Mouse (Mus musculus): Measurements from ENCODE around the gene Rbm19. TPM values are rescaled to one million over a fixed set of nuclear protein-coding genes. Genes with fewer than 3 reads are reported as not detected.
A peak's percentile ranks its signal among the peaks of the same experiment; 100 is the strongest.

Rbm19 gene
- polyA plus RNA-seq, 1 experiment from 2014 or later: 31.4 TPM

- no peak overlapping the region for H3K4me3 ChIP-seq
- peak overlapping the region; percentile 49; the same call in 1 of the 2 replicates for H3K27ac ChIP-seq
- H3K36me3 ChIP-seq: 0 out of 2 replicates have a peak, but pooled peaks cover 5% of the 10 kb centered on the region
- WGBS: 61% methylated on average over 3 of the region's 3 CpGs
- no peaks in the 10 kb centered on the region for H3K9me3 ChIP-seq
- DNase-seq (ENCODE audit: low spot score): no peak
- H3K27me3 ChIP-seq (ENCODE audit: insufficient read depth, poor library complexity, severe bottlenecking): no peaks in the 10 kb centered on the region
- peaks cover 35% of the 10 kb centered on the region for H3K4me1 ChIP-seq
Measured at GRCm38 (mm10) chr5:120157115-120157514, 40.9 kb downstream of the Rbm19 start.

DNA sequence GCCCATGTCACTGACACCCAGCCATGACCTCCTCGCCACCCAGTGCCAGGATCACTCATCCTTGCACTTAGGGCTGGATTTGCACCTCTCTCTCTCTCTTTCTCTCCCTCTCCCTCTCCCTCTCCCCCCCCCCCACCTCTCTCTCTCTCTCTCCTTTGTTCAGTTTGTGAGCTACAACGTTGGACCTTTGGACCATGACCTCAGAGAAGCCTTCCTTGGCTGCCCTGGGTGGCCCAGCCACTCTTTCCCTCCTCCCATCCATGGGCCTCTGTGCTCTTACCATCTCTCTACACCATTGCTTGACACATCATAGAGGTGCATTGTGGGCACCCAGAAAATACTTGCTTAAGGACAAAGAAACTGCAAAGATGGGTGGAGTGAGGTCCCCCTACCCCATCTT, 42.2 kb downstream of the Rbm19 start:
- peaks cover 40% of the 10 kb centered on the region for H3K4me1 ChIP-seq
- no peaks in the 10 kb centered on the region for H3K9me3 ChIP-seq
- H3K27ac ChIP-seq: 0 out of 2 replicates have a peak overlapping the region, but pooled peaks have one; percentile 29
- no peak for DNase-seq (ENCODE audit: low spot score)
- no peak overlapping the region for H3K4me3 ChIP-seq
- 85% methylated on average over 2 of the region's 2 CpGs for WGBS
- H3K36me3 ChIP-seq: 0 out of 2 replicates have a peak, but pooled peaks cover 5% of the 10 kb centered on the region
- H3K27me3 ChIP-seq (ENCODE audit: insufficient read depth, poor library complexity, severe bottlenecking): no peaks in the 10 kb centered on the region

DNA sequence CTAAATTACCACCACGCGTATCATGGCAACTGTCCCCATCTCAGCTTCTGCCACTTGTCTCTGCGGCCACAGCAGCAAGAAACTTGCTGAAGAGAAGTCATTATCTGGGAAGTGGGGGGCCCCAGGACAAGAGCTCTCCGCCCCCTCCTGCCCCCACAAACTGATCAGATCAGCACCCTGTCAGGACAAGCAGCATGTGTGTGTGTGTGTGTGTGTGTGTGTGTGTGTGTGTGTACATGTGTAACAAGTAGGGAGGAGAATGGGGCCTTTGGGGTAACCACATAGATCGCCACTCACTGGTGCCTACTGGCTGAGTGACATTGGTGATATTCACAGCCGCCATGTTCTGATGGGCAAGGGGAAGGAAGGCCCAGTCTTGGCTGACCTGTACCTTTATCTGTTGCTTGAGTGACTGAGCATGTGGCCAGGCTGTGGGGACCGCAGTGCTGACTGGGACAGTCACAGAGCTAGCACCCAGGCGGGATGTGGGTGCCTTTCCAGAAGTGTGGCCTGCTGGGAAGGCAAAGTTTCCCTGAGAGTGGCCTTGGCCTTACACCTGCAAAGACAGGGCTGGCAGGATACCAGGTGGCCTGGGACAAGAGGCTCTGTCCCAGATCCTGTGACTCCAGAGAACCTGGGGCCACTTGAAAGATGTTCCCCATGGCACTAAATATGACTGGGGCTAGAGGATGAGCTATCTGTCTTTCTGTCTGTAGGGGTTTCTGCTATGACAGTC, 44.8 kb downstream of the Rbm19 start:
- no peak for DNase-seq (ENCODE audit: low spot score)
- no peaks in the 10 kb centered on the region for H3K36me3 ChIP-seq
- 85% methylated on average over 8 of the region's 8 CpGs for WGBS
- H3K27ac ChIP-seq: no peak overlapping the region
- H3K27me3 ChIP-seq (ENCODE audit: insufficient read depth, poor library complexity, severe bottlenecking): no peaks in the 10 kb centered on the region
- peaks cover 49% of the 10 kb centered on the region for H3K4me1 ChIP-seq
- H3K4me3 ChIP-seq: no peak overlapping the region
- H3K9me3 ChIP-seq: no peaks in the 10 kb centered on the region

DNA sequence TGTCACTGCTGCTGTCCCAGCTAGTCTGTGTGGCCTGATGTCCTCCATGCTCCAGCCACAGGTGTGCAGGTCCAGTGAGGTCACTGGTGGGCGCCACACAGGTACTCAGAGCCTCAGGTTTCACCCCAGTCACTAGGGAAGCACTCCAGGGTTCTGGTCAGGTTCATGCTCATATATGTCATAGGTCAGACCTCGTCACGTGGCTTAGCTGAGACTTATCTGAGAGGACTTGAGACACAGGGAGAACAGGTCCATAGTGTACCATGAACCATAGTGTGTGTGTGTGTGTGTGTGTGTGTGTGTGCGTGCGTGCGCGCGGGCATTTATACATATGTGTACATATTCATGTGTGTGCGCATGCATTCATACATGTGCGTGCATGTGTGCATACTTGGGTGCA, 46.4 kb downstream of the Rbm19 start:
- no peaks in the 10 kb centered on the region for H3K27me3 ChIP-seq (ENCODE audit: insufficient read depth, poor library complexity, severe bottlenecking)
- no peaks in the 10 kb centered on the region for H3K36me3 ChIP-seq
- H3K4me3 ChIP-seq: no peak overlapping the region
- H3K9me3 ChIP-seq: no peaks in the 10 kb centered on the region
- peaks cover 35% of the 10 kb centered on the region for H3K4me1 ChIP-seq
- DNase-seq (ENCODE audit: low spot score): no peak
- H3K27ac ChIP-seq: no peak overlapping the region
- WGBS: 95% methylated on average over 10 of the region's 10 CpGs

GRCm38 (mm10) chr5:120163428-120163827, 47.2 kb downstream of the Rbm19 start:
- H3K4me3 ChIP-seq: no peak overlapping the region
- no peak overlapping the region for H3K27ac ChIP-seq
- no peaks in the 10 kb centered on the region for H3K27me3 ChIP-seq (ENCODE audit: insufficient read depth, poor library complexity, severe bottlenecking)
- no peaks in the 10 kb centered on the region for H3K36me3 ChIP-seq
- no peaks in the 10 kb centered on the region for H3K9me3 ChIP-seq
- DNase-seq (ENCODE audit: low spot score): no peak
- peaks cover 32% of the 10 kb centered on the region for H3K4me1 ChIP-seq
- WGBS: 80% methylated on average over 6 of the region's 6 CpGs

GRCm38 (mm10) chr5:120164450-120164849, 48.2 kb downstream of the Rbm19 start:
- Histone ChIP-seq H3K27ac (no peak overlapping the region), H3K4me3 (no peak overlapping the region), H3K36me3 (no peaks in the 10 kb centered on the region), H3K27me3 (ENCODE audit: insufficient read depth, poor library complexity, severe bottlenecking) (no peaks in the 10 kb centered on the region), H3K4me1 (peaks cover 25% of the 10 kb centered on the region), H3K9me3 (no peaks in the 10 kb centered on the region)
- DNase-seq (ENCODE audit: low spot score): no peak
- 81% methylated on average over 11 of the region's 11 CpGs for WGBS

- no peaks in the 10 kb centered on the region for H3K9me3 ChIP-seq
- H3K27me3 ChIP-seq (ENCODE audit: insufficient read depth, poor library complexity, severe bottlenecking): no peaks in the 10 kb centered on the region
- H3K4me1 ChIP-seq: peaks cover 22% of the 10 kb centered on the region; the same call in 1 of the 2 replicates
- H3K36me3 ChIP-seq: 0 out of 2 replicates have a peak, but pooled peaks cover 2% of the 10 kb centered on the region
- no peak for DNase-seq (ENCODE audit: low spot score)
- WGBS: 69% methylated on average over 9 of the region's 9 CpGs
- H3K27ac ChIP-seq: no peak overlapping the region
- no peak overlapping the region for H3K4me3 ChIP-seq
Measured at GRCm38 (mm10) chr5:120165061-120165942, 49.0 kb downstream of the Rbm19 start.

GRCm38 (mm10) chr5:120167787-120168325, 51.6 kb downstream of the Rbm19 start:
- H3K27ac ChIP-seq: no peak overlapping the region
- no peak for DNase-seq (ENCODE audit: low spot score)
- no peaks in the 10 kb centered on the region for H3K27me3 ChIP-seq (ENCODE audit: insufficient read depth, poor library complexity, severe bottlenecking)
- H3K4me1 ChIP-seq: peaks cover 42% of the 10 kb centered on the region
- H3K36me3 ChIP-seq: 0 out of 2 replicates have a peak, but pooled peaks cover 2% of the 10 kb centered on the region
- no peaks in the 10 kb centered on the region for H3K9me3 ChIP-seq
- no peak overlapping the region for H3K4me3 ChIP-seq
- 85% methylated on average over 13 of the region's 13 CpGs for WGBS

DNA sequence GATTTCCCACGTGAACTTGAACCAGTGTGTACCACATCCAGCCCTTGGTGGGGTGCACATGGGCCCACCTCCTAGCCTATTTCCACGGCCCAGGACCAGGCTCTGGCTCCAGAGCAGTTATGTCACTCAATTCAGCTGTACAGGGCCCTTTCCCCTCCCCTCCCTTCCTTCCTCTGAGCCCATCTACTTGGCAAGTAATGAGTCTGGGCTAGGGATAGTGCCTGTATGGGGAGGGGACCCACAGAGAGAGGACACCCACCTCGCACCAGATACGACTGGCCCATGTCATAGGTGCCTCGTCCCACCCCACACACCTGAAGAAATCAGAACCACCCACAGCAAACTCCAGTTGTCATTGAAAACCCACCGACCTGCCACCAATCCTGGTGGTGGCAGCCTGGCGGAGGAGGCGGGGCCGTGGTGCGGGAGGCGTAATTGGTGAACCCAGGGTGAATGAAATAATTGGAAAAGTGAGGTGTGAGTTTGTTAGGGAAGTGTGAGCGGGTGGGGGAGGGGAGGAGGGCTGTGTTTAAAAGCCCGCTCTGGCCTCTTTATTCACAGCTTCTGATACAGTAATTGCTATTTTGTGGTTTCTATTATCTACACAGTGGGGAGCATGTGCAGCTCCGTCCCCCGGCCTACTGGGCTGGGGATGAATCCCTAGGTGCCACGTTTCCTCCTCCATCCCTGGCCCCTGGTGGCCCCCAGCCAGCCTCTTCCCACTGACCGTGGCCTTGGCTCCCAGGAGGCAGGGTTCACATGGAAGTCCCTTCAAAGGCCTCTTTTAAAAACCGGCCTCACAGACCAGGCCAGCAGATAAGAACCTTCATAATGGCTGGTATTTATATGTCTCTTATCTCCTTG, 55.8 kb downstream of the Rbm19 start:
- H3K36me3 ChIP-seq: peaks cover 19% of the 10 kb centered on the region
- 48% methylated on average over 18 of the region's 18 CpGs for WGBS
- H3K27me3 ChIP-seq (ENCODE audit: insufficient read depth, poor library complexity, severe bottlenecking): no peaks in the 10 kb centered on the region
- no peak overlapping the region for H3K4me3 ChIP-seq
- H3K27ac ChIP-seq: no peak overlapping the region
- DNase-seq (ENCODE audit: low spot score): no peak
- H3K9me3 ChIP-seq: no peaks in the 10 kb centered on the region
- peaks cover 33% of the 10 kb centered on the region for H3K4me1 ChIP-seq

DNA sequence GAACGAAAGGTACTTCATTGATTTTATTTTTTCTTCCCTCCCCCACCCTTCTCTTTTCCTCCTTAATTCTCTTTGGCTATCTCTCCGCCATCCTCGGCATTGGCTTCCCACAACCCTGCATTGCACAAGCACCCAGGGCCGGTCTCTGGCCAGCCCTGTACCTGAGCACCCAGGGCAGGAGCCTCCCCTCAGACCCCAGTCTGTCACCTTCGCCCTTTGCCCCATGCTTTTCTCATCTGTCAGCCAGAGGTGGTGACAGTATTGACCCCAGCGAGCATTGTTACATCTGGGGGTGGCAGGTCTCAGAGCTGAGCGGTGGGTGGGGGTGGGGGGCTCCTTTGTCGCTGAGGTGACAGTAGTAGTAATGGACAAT, 56.5 kb downstream of the Rbm19 start:
- Histone ChIP-seq H3K4me3 (no peak overlapping the region), H3K27me3 (ENCODE audit: insufficient read depth, poor library complexity, severe bottlenecking) (no peaks in the 10 kb centered on the region), H3K27ac (no peak overlapping the region), H3K4me1 (peaks cover 33% of the 10 kb centered on the region), H3K36me3 (peaks cover 25% of the 10 kb centered on the region), H3K9me3 (no peaks in the 10 kb centered on the region)
- no peak for DNase-seq (ENCODE audit: low spot score)
- 45% methylated on average over 8 of the region's 8 CpGs for WGBS

GRCm38 (mm10) chr5:120174317-120174716, 58.1 kb downstream of the Rbm19 start:
- H3K27me3 ChIP-seq (ENCODE audit: insufficient read depth, poor library complexity, severe bottlenecking): no peaks in the 10 kb centered on the region
- peaks cover 40% of the 10 kb centered on the region for H3K4me1 ChIP-seq
- H3K4me3 ChIP-seq: no peak overlapping the region
- 0 out of 2 replicates have a peak overlapping the region, but pooled peaks have one; percentile 29 for H3K27ac ChIP-seq
- WGBS: 63% methylated on average over 7 of the region's 7 CpGs
- H3K9me3 ChIP-seq: no peaks in the 10 kb centered on the region
- peaks cover 39% of the 10 kb centered on the region for H3K36me3 ChIP-seq
- no peak for DNase-seq (ENCODE audit: low spot score)

DNA sequence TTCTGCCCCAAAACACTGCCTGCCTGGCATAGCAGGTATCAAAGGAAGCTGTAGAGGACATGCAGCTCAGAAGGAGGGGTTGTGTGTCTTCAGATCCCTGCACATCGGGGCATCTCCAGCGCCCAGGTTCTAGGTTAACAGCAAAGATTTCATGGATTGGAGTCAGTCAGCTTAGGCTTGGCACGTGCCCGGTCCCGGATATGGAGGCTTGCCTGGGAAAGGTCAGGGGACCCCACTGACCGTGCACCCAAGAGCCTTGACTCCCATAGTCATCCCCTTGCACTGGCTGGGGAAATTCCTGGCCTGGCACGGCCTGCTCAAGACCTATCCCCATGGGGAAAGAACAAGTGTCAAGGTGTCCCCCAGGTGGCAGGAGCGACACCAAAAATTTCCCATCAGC, 59.0 kb downstream of the Rbm19 start:
- no peak overlapping the region for H3K27ac ChIP-seq
- WGBS: 91% methylated on average over 8 of the region's 8 CpGs
- H3K9me3 ChIP-seq: no peaks in the 10 kb centered on the region; the same call in 1 of the 2 replicates
- peaks cover 41% of the 10 kb centered on the region for H3K4me1 ChIP-seq
- peaks cover 46% of the 10 kb centered on the region for H3K36me3 ChIP-seq
- no peaks in the 10 kb centered on the region for H3K27me3 ChIP-seq (ENCODE audit: insufficient read depth, poor library complexity, severe bottlenecking)
- no peak overlapping the region for H3K4me3 ChIP-seq
- DNase-seq (ENCODE audit: low spot score): no peak

Measured in heart, embryonic 10.5 days (tissue).